Mouse (Mus musculus): ENCODE measurements around the gene Slamf1.

The Slamf1 gene

DNA sequence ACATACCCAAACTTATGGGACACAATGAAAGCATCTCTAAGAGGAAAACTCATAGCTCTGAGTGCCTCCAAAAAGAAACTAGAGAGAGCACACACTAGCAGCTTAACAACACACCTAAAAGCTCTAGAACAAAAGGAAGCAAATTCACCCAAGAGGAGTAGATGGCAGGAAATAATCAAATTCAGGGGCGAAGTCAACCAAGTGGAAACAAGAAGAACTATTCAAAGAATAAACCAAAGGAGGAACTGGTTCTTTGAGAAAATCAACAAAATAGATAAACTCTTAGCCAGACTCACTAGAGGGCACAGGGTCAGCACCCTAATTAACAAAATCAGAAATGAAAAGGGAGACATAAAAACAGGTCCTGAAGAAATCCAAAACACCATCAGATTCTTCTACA is 44.1 kb downstream of the Slamf1 start:
- DNase-seq = peak; percentile 56 to 62

DNA sequence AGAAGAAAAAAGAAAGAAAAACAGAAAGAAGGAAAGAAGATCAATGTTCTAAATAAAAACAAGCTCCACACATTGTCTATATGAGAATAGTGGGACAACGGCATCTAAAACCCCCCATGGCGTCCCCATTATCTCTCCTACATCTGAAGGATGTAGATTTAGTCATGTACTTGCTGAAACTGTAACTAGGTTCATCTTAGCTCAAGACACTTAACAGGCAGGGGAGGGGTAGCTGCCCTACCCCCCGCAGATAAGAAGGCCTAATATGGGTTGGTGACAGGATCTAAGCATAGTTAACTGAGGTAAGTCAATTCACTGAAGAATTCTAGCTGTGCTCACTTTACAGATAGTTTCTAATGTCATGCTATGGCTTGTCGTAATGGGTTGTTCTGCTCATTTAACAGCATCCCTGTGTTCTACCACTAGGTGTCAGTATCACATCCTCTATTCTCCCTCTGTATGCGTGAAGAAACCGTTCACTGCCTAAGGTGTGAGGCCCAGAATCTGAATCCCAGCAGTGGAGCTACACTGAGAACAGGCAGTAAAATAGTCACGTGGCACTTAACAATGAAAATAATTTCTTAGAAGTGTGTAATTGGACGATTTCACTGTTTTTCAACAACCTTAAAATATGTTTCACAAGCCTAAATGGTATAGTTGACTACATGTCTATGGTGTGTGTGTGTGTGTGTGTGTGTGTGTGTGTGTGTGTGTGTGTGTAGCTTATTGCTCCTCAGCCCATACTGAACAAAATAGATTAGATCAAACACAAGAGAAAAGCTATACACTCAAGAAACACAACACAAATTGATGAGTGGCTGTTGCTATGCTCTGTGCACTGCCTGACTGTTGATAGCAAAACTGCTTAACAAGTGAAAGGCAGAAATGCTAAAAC is 48.9 kb downstream of the Slamf1 start:
- peak; percentile 59 to 69 for DNase-seq

DNA sequence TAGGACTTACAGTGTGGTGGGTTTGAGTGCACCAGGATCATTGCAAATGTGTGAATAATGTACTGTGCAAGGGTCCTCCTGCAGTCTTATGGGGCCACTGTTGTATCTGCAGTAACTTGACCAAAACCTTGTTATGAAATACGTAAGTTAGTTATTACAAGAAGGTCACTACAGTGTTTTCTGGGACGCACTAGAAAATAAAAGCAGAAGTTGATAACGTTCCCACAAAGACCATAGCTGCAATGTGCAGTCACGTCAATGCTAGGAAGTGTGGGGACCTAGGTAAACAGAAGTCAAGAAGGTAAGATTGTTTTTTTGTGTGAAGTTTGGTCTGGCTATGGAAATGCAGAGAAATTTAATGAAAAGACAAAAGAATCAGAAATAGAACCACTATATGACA is 50.1 kb downstream of the Slamf1 start:
- DNase-seq = no peak

- DNase-seq = no peak
Observed at GRCm38 (mm10) chr1:171821331-171821730, 54.4 kb downstream of the Slamf1 start.

GRCm38 (mm10) chr1:171825462-171825861 is 58.5 kb downstream of the Slamf1 start:
- DNase-seq = no peak

DNA sequence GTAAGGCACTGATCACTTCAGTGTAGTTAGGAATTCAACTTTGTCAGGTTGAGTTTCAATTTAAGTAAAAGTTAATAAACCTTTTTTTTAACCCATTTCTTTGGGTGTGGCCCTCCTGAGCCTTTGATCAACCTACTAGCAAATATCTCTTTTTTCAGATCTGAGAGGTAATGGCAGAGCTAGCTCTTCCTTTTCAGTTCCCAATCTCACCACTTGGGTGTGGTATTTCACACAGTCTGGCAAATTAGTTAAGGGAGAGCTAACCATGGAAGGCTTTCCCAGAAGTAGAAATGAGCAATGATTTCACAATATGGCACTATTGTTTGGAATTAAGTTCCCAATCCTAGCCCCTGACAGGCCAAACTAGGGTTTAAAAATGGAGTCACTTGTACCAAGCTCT is 59.2 kb downstream of the Slamf1 start:
- peak; percentile 37 to 47 for DNase-seq

DNA sequence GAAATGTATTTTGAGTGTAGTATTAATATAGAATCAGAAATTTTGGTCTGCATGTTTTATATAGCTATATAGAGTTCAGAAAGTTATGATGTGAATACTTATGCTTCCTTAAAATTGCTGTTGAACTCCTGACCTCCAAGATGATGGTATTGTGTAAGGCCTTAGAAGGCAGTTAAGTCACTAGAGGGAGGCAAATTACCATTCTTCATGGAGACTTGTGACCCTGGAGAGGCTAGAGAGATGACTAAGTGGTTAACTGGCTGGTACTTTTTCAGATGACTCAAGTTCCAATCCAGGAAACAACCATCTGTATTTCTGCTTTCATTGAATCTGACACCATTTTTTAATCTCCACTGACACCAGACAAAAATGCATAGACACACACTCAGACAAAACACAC is 60.7 kb downstream of the Slamf1 start:
- DNase-seq = no peak

- no peak for DNase-seq
Observed at GRCm38 (mm10) chr1:171839488-171839887, 72.6 kb downstream of the Slamf1 start, which contains the start of gene Cd84. Gene Cd84 (plus strand): TSS chr1:171839697.

GRCm38 (mm10) chr1:171840450-171841023 is 73.6 kb downstream of the Slamf1 start:
- DNase-seq = peak; percentile 57 to 58

- peak; percentile 58 to 69 for DNase-seq
Observed at GRCm38 (mm10) chr1:171845035-171845754, 78.3 kb downstream of the Slamf1 start.

DNA sequence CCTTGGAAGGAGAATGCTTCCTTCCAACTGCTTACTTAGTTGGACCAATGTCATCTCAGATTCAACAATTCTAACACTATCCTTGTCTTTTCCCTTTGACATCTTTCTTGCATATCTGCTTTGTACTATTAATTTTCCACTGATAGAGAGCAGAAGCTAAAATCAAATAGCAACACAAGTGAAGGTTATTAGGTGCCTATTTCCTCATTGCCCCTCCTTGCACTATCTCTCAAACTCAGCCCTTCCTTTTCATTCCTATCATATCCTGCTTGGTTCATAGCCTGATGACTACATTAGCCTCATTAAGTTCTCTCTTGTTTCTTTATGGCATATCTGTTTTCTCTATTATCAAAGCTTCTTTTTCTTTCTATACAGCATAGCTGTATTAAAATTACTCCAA is 81.3 kb downstream of the Slamf1 start:
- no peak for DNase-seq

GRCm38 (mm10) chr1:171848757-171849156 is 81.8 kb downstream of the Slamf1 start:
- peak; percentile 28 to 45 for DNase-seq

DNA sequence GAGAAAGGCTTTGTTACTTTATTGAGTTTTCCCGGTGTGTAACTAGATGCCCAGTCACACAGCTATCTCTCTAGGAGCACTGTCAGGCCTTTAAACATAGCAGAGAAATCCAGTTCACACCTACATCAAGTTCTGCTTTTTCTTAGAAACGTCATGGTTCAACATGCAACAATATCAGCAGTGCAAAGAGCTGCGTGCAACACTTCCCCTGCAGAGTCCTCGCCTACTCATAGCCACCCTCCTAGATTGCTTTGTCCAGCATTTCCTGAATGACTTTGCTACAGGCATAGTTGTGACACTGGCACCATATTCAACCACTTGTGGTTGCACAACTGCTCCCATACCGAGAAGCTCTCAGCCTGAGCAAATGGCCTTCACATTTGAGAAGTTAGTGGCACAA is 82.5 kb downstream of the Slamf1 start:
- peak; percentile 60 to 67 for DNase-seq

Data from B cell, adult 2 months (primary cell).